Mouse (Mus musculus): ENCODE measurements at regions not wholly inside any gene's neighbourhood (a gene's known extent, or its start where the extent isn't known, plus 50 kb on each side); places are given as distances from the start of the nearest gene placed in this dataset.
"Not testable (repeated sequence)": the region's sequence is repeated elsewhere in the genome, so short reads cannot be mapped to it uniquely, and the experiment has no call there.

DNA sequence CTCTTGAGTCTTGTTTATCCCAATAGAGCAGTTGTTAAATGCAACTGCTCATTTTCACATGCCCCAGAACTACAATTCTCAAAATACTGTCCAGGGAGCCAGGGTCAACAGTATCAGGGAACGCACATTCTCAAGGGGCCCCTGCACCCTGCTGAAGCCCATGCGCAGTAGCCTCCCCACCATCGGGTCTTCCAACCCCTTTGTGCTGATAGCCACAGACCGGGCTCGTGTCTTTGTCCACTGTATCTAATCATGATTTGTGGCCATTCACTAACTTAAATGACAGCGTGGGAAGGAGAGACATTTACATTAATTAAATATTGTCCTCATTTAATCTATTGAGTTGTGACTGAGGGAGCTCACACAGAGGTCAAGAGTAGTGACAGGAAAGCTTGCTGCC, 260.0 kb upstream of the Nr5a2 start:
- no peak for DNase-seq (ENCODE audit: low spot score)

DNA sequence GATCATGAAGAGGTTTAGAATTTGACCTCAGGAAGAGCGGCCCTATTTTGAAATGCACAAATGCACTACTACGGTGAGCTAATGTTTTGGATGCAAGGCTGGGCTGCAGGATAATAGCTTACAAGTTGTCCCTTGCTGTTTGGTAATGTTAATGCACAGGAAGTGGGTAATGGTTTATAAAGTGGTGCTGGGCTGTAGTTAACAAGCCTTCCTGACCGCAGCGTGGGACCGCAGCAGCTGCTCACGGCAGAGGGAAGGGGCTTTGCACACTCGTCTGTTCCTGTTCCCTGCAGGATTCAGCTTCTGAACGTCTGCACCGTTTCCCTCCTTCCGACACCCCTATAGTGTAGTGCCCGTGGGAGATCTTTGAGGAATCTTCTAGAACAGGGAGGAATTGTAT, 258.4 kb upstream of the Nr5a2 start:
- DNase-seq (ENCODE audit: low spot score): no peak

DNA sequence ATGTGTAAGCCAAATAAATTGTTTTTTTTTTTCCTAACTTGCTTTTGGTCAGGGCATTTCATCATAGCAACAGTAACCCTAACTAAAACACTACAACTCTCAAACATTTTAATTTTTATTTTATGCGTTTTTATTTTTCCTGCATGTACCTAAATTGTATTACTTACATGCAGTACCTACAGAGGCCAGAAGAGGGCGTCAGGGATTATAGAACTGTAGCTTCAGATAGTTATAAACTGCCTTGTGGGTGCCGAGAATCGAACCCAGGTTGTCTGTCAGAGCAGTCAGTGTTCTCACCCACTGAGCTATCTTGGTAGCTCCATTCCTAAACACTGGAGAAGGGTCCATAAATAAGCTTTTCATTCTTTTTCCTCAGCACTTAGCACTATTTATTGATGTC, 257.8 kb upstream of the Nr5a2 start:
- DNase-seq (ENCODE audit: low spot score): no peak

DNA sequence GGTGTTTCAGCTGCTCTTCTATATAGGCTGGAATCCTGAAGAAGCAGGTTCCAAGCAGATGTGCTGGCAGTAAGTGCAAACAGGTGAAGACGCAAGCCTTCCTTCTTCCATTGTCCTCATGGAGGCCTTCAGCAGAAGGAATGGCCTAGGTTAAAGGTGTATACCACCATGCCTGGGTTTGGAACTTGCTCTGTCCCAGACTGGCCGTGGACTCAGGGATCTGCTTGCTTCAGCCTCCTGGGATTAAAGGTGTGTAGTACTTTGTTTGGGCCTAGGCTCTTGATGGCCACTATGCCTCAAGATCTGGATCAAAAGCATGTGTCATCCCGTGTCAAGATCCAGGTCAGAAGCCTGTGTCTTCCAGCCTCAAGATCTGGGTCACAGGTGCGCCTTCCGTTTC, 257.0 kb upstream of the Nr5a2 start:
- no peak for DNase-seq (ENCODE audit: low spot score)

DNA sequence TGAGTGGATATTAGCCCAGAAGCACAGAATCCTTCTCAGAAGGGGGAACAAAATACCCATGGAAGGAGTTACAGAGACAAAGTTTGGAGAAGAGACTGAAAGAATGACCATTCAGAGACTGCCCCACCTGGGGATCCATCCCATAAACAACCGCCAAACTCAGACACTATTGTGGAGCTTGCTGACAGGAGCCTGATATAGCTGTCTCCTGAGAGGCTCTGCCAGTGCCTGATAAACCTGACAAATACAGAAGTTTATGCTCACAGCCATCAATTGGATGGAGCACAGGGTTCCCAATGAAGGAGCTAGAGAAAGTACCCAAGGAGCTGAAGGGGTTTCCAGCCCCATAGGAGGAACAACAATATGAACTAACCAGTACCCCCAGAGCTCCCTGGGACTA, 254.1 kb upstream of the Nr5a2 start:
- DNase-seq (ENCODE audit: low spot score): not testable (repeated sequence)

GRCm38 (mm10) chr1:137213717-137214116, 253.5 kb upstream of the Nr5a2 start:
- DNase-seq (ENCODE audit: low spot score): no peak

DNA sequence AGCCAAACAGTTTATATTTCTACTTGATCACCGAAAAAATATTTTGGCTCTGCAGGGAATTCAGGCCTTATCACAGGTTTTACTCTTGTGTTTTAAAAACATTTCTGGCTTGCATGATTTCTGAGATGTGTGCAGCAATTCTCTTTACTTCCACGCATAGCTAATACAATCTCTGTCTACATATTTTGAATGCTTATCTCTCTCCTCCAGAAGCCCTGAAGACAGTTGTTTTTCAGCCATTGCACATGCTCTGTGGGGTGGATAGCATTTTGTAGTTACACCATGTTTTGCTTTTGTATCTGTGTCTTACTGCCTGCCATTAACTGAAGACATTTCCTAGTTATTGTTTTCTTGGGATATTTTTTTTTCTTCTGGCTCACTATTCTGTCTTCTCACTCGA, 252.6 kb upstream of the Nr5a2 start:
- DNase-seq (ENCODE audit: low spot score): peak; percentile 12

- DNase-seq (ENCODE audit: low spot score): no peak
These were observed 244.1 kb upstream of the Nr5a2 start for GRCm38 (mm10) chr1:137204371-137204770.

DNA sequence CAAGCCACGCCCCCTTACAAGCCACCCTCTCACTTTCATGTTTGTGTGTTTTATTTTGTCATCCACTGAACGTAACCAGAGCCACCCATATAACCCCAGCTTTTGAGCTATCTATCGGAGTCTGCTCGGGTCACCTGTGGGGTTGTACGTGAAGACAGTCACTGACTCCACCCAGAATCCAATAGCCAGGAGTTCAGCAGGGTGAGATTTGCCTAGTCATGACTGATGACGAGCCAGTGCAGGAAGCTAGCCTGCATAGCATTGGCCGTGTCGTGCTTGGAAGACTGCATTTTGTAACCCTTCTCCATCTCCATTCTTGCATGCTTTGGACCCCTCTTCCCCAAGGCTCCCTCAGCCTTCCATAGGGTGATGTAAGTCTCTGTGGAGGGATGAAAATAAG, 243.3 kb upstream of the Nr5a2 start:
- no peak for DNase-seq (ENCODE audit: low spot score)

GRCm38 (mm10) chr1:137200931-137201330, 240.7 kb upstream of the Nr5a2 start:
- no peak for DNase-seq (ENCODE audit: low spot score)

- DNase-seq (ENCODE audit: low spot score): no peak
These were observed 235.7 kb upstream of the Nr5a2 start for GRCm38 (mm10) chr1:137195962-137196361.

DNA sequence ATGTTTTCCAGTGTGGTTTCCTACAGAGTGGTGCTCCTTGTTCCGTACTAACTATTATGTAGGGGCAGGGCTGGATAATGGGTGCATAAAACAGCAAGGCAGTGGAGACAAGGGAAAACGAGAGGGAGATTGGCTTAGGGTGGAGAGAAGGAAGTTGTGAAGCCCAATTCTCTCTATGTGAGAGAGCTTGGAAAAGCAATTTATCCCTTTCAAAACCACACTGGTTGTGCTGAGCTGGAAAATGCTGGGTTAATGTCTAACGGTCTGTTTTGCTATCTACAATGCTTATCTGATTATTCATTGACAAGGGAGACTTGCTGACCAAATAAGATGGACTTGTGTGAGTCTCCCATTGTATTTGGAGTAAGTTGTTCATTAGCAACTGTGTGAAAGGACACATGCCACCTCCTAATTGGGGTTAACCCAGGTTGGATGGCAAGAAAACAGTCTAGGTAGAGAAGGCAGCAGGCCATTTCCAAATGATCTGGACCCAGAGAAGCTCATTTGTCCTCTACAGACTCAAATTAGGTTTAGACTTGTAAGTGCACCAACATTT, 234.9 kb upstream of the Nr5a2 start:
- DNase-seq (ENCODE audit: low spot score): no peak

GRCm38 (mm10) chr1:137178231-137178630, 218.0 kb upstream of the Nr5a2 start:
- DNase-seq (ENCODE audit: low spot score): no peak

DNA sequence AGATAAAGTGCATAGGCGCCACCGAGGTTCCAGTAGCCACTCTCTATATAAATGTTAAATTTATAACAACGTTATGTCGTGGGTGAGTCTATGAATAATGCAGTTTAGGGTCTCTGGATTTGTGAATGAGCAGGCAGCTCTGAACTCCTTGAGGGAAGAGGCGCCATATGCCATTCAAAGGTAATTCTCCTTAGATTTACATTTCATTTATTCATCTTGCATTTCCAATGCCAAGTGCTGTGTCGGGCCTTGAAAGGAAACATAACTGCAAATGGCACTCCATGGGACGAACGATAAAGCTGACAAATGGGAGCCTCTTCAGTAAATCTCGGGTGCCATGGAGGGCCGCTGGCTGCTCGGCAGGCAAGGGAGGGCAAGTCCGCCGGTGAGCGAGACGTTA, 216.4 kb upstream of the Nr5a2 start:
- DNase-seq (ENCODE audit: low spot score): no peak

DNA sequence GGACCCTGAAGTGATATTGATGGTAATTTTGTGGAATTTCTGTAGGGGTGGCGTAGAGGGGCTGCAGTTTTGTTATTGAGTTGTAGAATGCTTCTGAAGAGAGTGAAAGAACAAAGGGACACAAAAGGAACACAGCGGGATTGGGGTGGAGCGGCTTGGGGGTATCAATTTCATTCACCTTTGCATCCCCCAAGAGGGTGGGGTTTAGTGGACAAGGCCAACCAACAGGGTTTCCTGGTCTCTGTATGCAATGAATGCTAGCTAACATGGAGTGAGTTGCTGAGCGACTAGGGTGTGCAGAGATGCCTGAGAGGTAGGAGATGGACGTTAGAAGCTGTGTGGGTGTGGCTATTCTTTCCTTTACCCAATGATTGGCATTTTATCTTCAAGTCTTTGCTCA, 213.8 kb upstream of the Nr5a2 start:
- no peak for DNase-seq (ENCODE audit: low spot score)

- no peak for DNase-seq (ENCODE audit: low spot score)
These were observed 211.9 kb upstream of the Nr5a2 start for GRCm38 (mm10) chr1:137172128-137172527.

GRCm38 (mm10) chr1:137171451-137171850, 211.2 kb upstream of the Nr5a2 start:
- no peak for DNase-seq (ENCODE audit: low spot score)

DNA sequence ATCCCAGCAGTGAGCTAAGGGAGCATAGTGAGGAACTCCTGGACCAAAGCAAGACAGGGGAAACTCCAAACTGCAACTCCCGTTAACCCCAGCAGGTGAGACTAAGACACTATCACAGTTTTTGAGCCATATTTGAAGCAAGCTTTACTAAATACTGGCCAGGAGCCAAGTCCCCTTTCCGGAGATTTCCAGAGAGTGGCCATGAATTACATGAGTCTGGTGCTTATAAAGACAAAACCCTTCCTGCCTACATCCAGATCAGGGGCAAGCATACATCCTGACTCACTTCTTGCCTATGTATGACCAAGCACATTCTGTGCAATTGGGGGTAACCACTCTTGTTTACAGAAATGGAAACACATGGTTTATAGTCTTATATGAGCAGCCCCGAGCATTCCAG, 187.6 kb upstream of the Nr5a2 start:
- no peak for DNase-seq (ENCODE audit: low spot score)

DNA sequence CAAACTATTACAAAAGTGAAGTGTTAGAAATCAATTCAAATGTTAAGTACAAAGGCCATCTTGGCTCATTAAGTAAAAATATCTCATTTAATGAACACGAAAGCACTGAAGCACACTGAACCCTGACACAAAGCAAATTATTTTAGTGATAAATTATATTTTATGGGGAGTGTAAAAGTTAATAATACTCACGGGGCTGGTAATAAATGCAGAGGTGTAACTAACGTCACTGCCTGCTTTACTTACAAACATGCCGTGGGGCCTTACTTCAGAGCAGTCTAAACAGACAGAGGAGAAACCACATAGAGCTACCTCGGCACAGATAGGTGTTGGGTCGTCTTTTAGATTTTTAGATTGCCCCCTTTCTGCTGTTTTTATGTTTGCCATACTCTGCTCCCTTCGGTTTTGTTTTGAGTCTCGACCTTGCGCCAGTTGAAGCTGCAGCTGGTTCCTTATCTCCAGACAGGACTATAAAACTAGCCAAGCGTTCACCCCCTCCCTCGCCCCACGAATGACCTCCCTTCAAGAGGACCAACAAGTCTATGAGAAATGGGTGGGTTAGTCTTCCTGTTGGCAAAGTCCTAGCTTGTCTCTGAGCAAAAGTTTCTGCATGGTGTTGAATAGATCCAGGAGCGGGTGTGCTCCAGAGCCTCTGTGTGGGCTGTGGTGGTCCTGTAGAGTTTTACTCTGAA, 181.8 kb upstream of the Nr5a2 start:
- no peak for DNase-seq (ENCODE audit: low spot score)

- no peak for DNase-seq (ENCODE audit: low spot score)
These were observed 181.1 kb upstream of the Nr5a2 start for GRCm38 (mm10) chr1:137141372-137141771.

DNA sequence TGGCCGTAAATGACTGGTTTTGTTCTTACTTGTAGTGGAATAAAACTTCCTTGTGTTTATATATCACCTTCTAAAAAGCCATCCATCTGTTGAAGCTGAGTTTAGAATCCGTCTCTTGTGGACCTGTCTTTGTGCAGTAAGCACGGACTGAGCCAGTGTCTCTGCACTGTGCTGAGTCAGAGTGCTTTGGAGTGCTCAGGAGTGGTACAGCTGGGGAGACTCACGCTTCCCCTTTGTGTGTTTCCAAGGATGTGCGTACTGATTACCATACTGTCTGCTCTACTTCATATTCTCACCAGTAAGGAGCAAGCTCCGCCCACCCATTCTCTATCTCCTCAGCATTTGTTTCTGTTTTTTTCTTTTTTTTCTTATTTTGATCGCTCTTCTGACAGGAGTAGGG, 175.9 kb upstream of the Nr5a2 start:
- no peak for DNase-seq (ENCODE audit: low spot score)

GRCm38 (mm10) chr1:137133734-137134133, 173.5 kb upstream of the Nr5a2 start:
- DNase-seq (ENCODE audit: low spot score): no peak

- DNase-seq (ENCODE audit: low spot score): no peak
These were observed 170.0 kb upstream of the Nr5a2 start for GRCm38 (mm10) chr1:137130264-137130663.

GRCm38 (mm10) chr1:137129116-137129515, 168.9 kb upstream of the Nr5a2 start:
- DNase-seq (ENCODE audit: low spot score): no peak
